Mouse (Mus musculus) ZHBTc4 (cell line): ENCODE measurements around the gene Nufip2.
A peak's percentile ranks its signal among the peaks of the same experiment; 100 is the strongest.

Source experiments
- DNase-seq: peaks from one replicate; pipeline ENCODE4 v3.0.0-alpha.2; 2011; ENCODE audit warnings: low read depth, low spot score

Nufip2 gene

DNA sequence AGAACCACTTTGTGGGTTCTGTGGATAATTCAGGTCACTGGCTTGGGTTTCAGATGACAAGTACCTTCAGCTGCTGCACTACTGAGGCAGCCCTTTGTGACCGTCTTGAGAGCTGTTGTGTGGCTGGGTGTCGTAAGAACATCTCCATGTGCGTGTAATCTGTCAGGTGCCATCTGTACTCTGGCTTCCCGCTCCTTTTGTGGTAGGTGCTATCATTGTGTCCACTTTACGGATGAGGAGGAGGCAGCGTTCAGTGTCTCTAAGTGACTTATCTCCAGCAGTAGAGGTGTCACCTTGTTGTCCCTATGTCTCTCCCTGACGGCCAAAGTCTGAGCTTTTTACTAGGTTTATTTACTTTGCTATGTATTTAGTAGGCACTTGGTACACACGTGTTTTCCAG is 84.4 kb downstream of the Nufip2 start:
- no peak for DNase-seq

DNA sequence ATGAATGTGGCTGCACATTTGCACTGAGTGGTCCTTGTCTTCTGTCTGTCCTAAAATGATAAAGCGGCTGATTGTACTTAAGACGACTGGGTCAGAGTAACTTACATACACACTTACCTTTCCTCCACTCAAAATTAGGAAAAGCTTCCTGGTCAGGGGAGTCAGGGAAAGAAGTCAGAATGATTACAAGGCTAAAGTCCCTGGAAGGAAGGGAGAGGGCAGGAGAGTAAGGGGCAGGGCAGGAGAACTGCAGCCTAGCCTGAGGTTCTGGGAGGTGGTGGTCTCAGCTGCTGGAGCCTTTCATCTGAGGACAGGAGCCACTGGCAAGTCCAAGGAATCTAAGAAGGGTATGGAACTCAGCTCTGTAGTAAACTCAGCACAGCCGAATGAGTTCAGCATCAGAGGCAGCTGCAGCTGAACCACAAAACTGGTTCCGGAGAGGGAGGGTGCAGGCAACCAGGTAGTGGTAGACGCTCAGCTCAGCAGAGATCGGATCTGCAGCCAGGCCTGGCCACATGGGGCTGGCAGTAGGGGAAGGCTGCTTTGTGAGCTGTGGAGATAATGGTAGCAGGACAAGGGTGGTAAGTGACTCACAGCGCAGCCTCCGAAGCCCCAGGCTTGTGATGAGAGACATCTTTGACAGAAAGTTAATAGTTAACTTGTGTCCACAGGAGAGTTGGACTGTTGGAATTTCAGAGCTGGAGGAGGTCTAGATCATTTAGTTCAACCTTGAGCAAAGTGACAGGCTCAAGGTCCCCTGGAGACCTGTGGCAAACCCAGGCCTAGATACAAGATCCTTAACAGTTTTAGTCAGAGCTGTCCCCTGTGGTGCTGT is 86.1 kb downstream of the Nufip2 start:
- DNase-seq = no peak

DNA sequence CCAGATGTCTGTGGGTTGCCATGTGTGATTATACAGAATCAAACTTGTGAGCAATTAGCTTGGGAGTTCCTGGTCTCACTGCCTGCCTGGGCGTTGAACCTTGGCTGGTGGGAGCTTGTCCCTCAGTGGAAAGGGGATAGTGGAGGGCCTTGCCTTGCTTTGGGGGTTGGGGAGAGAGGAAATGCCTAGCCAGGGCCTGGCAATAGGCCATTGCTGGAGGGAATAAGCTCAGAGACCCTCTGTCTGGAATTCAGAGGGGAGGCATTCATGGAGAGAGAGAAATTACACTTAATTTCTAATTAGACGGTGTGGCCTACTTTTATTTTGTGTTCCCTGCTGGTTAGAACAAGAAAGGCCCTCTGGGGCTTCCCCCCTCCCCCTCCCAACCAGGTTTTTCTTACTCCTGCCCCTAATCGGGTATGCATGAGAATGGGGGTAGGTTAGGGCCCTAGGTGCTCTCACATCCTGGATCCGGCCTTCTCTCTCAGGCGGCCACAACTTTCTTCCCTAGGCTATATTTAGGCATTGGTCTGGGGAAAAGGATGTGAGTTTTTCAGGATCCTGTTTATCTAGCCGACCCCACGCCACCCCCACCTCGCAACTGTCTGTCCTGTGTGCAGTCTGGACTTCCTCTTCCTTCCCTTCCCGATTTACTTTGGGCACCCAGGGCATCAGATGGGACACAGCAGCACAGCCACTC is 89.9 kb downstream of the Nufip2 start:
- peak; percentile 59 for DNase-seq

DNA sequence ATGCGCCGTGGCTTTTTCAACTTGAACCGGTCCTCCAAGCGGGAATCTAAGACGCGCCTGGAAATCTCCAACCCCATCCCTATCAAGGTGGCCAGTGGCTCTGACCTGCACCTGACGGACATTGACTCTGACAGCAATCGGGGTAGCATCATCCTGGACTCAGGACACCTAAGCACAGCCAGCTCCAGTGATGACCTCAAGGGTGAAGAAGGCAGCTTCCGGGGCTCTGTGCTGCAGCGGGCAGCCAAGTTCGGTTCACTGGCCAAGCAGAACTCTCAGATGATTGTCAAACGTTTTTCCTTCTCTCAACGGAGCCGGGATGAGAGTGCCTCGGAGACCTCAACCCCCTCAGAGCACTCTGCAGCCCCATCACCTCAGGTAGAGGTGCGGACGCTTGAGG is 91.5 kb downstream of the Nufip2 start:
- no peak for DNase-seq

DNA sequence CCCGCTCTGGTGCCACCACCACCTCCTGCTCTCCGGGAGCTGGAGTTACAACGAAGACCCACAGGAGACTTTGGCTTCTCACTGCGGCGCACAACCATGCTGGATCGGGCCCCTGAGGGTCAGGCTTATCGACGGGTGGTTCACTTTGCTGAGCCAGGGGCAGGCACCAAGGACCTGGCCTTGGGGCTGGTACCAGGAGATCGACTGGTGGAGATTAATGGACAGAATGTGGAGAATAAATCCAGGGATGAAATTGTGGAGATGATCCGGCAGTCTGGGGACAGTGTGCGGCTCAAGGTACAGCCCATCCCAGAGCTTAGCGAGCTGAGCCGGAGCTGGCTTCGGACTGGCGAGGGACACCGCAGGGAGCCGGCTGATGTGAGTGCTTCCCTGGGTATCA is 92.0 kb downstream of the Nufip2 start:
- DNase-seq = no peak

DNA sequence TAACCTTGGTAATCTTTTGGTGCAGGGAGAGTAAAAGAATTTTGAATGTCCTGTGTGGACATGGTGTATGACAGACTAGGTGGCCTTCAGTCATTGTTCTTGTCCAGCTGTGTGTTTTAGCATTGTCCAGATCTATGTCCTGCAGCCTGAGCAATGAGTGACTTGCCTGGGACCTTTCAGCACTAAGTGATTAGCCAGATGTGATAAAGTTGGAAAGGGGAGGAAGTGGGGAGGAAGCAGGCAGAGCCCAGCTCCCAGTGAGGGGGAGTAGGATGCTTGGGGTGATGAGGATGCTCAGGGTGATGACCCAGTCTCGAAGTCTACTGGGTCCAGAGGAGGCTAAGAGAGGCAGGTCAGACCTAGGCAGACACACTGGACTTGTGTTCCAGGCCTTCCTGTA is 93.3 kb downstream of the Nufip2 start:
- no peak for DNase-seq

DNA sequence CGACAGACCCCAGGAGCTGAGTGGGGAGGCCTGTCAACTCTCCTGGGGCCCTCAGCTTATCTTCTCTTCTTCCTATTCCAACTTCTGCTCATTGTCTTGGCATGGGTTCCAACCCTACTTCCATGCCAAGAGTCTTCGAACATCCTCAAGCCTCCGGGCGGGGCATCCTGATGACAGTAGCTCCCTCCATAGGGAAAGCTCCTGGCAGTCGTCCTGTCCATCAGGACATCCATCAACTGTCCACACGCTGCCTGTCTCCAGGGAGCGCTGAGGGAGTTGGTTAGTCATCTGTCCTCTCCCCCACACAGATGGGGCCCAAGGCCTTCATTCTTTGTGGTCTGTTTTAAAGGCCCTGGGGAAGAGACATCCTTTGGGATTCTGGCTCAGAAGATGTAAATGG is 95.1 kb downstream of the Nufip2 start:
- no peak for DNase-seq

DNA sequence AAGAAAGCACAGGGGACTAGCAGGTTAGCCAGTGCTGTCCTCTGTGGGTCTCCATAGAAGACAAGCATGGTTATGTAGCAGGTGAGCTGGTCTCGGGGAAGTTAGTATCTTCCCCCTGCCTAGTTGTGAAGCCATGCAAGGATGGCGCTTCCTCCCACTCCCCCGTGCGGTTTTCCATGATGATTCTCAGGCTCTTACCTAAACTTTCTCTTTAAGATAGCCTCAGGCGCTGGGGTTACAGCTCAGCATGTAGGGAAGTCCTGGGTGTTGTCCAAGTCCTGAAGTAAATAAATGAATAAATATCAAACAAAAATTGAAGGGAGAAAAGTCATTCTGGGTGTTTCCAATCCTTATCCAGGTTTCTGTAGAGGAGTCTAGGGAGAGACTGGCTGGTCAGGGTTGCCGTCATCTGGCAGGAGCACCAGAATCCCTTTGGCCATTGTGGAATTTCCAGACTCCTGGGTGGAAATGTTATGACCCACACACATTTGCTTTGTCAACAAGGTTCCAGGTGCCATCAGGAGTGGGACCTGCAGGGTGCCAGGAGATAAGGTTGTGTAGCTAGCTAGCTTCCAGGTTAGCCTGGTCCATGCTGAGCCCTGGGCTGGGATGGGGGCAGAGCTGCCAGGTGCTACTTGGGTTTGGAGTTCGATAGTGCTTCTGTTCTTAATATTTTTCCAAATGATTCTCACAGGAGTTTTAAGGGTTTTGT is 96.3 kb downstream of the Nufip2 start:
- no peak for DNase-seq

DNA sequence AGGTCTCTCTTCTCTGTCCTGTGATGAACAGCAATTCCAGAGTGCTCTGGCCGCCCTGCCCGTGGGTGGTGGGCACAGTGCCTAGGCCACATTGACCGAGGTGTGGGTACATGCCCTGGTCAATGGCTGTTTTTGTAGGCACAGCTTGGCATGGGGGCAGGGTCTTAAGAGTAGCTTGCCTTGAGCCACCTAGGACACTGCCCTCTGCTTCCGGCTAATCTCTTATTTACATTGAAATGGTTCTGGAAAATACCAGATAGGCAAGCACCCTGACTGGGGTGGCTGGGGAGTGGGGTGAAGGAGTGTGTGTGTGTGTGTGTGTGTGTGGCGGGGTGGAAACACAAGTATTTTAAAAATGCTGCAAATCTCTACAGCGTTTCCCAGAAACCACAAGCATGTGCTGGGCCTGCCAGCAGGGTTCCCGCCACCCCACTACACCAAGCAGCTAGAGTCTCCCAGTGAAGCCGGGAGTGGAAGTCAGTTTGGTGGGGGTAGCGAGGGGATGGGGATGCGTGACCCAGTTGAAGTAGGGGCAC is 97.3 kb downstream of the Nufip2 start:
- no peak for DNase-seq

DNA sequence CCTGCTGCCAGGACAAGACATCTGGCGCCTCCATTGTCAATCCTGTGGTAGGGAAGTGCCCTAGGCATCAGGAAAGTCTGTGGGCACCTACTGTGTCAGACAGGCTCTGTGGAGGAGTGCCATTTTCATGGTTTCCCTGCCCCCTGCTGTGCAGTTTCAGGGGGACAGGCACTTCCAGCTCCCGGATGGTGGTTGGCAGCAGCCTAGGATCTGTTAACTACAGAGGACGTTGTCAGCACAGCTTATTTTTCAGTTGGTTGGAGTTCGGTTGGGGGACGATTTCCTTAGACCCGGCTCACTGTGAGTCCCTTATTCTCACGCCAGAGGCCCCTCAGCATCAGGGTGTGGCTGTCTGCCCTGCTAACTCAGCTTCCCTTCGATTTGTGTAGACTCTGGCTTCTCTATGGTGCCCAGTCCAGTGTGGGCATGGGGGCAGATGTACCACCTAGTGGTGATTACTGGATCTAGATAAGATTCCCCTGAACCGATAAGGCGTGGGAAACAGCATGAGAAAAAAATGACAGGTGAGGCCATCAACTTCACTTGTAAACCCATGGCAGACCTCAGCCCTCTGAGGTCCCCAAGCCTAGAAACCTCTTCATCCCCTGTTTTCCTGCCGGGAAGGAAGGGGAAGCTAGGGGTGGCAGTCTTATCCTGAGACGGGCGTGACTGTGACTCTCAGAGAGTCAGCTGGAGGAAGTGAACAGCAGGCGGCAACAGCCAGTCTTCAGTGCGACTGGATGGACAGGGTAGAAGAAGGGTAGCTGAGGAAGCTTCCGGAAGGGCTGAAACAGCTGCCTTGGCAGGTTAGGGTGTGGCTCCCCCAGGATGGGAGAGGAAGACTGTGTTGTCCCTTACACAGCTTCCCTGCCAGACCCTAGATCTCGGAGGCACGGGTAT is 98.0 kb downstream of the Nufip2 start:
- no peak for DNase-seq

DNA sequence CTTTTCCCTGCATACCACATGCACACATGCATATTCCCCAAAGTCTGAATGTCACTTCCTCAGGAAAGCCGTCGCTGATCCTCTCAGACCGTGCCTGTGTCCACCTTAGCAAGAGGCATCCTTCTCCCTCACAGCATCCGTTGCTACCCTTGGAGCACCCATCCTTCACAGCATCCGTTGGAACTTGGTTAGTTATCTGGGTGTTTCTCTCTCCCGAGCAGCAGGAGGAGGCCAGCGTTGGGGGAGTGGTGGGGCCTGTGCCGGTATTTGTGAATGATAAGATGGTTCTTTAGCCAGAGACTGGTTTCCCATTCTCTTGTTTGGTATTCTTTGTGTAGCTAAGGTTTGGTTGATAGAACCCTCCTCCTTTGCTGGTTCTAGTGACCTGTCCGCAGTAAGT is 98.9 kb downstream of the Nufip2 start:
- no peak for DNase-seq

DNA sequence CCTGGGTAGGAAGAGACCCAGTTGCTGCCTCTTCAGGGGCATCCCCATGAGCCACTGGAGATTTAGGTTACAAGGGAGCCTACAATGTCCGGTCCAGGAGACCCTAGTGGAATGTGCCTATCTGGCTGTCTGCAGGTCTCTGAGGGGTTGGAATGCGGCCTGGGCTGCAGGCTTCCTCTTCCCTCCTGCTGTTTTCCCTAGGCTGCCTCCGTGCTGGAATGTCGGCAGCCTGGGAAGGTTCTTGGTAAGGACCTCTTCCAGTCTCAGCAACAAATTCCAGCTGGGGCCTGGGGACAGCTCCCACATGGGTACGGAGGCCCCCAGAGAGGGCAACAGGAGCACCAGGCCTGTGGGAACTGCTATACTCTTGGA is 99.4 kb downstream of the Nufip2 start:
- DNase-seq = peak; percentile 94

DNA sequence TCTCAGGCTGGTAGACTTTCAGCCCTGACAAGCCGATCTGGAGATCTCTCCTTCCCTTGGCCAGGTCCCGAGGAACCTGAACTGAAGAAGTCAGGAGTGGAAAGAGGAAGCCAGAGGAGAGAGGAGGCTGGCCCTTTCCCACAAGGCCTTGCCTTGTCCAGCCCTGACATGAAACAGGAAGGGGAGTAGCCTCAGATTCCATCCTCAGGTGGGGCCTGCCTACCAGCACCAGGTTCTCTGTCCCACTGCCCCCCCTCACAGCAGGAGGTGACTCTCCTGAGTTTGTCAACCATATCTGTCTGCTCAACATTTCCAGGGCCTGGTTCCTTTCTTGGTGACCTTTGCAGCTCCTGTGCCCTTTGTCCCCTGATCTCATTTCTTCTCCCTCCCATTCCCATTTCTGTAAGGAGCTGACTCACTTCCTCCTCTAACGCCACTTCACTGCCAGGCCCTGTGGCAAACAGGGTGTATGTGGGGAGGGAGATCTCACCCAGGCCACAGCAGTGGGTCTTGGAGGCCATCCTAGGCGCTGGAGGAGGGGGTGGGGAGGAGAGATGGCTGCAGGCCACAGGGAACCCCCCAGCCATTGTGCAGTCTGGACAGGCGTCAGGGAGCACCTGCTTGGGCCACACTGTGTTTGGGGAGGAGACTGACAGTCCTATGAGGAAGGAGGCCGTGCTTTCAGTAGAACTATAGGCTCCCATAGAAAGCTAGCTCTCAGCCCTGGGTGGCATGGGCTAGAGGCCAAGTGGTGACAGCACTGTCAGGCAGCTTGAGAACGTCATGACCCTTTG is 100.0 kb downstream of the Nufip2 start:
- peak; percentile 95 for DNase-seq

DNA sequence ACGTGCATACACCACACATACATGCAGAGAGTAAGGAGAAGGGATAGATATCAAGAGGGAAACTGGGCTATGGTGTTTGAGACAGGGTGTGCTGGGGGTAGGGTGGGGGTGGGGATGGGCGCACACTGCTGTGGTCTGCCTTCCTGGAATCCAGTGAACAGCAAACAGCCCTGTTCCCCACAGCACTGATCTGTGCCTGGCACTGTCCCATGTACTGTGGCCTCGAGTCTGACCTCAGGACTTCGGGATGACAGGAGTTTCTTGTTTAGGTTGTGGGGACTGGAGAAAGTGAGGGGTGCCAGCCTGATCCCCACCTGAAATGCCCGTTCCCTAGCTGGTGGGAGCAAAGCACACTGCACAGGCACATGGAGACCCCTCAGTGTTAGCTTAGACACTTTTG is 101.8 kb downstream of the Nufip2 start, which contains the start of gene Gm10277:
Gene Gm10277 (minus strand): TSS at position 41 of the 400 bp plus-strand sequence.
- DNase-seq = no peak

DNA sequence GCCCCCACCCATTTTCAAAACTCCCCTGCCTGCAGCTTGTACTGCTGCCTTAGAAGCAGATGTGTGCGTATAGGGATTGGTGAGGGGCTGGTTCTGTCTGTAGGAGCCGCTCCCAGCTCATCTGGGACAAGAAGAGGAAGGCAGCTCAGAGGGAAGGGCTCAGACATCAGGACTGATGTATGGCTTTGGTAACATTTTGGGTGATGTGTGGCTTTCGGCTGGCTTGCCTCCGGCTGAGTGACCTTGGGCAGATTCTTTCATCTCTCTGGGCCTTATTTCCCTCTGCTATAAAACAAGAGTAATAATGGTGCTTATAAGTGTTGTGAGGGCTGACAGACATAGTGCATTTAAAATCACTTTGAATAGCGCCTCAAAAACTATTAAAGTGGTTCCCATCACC is 103.6 kb downstream of the Nufip2 start:
- no peak for DNase-seq

DNA sequence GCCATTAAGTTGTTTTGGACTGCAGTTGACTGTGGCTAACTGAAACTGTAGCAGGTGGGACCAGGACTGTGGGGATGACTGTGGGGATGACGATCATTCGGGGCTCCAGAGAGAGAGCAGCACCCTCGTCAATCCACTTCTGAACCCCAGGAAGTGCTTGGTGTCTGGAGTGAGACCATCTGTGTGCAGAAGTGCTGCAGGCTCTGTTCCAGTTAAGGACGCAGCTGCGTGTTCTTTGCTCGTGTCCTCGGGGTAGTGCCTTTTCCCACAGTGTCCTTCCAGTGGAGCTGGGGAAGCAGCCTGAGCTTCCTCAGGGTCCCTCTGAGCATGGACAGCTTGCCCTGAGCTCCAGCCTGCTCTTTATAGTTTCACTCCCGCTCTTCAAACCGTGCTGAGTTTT is 104.3 kb downstream of the Nufip2 start:
- DNase-seq = no peak

DNA sequence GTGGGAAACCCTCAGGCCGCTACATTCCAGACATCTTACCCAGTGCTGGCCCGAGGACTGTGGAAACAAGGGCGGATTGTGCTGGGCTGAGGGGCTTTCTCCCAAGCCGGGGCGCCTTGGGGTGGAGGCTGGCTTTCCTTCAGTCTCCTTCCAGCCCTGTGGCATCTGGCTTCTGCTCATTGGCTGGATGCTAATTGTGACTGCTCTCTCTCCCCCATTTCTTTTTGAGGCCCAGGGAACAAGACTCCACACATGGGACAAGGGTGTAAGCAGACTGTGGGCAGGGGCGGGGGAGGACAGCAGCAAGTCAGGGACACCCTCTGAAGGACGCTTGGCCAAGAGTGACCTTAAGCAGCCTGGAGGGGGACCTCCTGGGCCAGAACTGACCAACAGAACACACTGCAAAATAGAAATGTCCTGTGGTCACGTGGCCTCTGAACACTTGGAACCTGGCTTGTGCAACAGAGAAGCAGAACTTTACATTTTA is 105.3 kb downstream of the Nufip2 start:
- no peak for DNase-seq
